Mouse (Mus musculus) testis, adult 2 months (tissue): Measurements from ENCODE around the gene Rab8b.

Source experiments
- CTCF ChIP-seq: fragments of 200-500 bp; IDR thresholded peaks from 2 replicates; pipeline ENCODE4 v1.5.1; 2012; ENCODE audit warnings: low read depth, mild to moderate bottlenecking, inconsistent platforms, low read length, moderate library complexity; ENCODE audit not compliant: control insufficient read depth, insufficient read depth, insufficient replicate concordance
- POLR2A ChIP-seq: fragments of 200-500 bp; IDR thresholded peaks from 2 replicates; pipeline ENCODE4 v1.6.1; 2012; ENCODE audit warnings: low read depth, mild to moderate bottlenecking, inconsistent platforms, low read length, moderate library complexity; ENCODE audit not compliant: control insufficient read depth

DNA sequence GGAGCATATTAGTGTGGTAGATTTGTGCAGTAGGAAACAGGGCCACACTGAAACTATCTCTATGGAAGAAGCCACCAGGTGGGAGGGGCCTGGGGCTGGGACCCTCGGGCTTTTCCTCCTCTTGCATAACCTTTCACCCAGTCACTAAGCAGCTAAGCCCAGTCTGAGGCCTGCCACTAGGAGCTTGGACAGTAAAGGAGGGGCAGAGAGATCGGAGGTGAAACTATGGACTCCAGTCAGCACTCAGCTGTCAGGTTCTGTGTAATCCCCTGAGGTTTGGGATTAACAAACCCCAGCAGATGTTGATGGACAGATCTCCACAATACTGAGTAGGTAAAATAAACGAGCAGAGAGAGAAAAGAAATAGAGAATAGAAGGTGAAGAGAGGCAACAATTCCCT lies 33.1 kb downstream of the Rab8b start:
- no peak for TF ChIP-seq CTCF
- TF ChIP-seq POLR2A = no peak
